In genomic region chr7:27601628-27602027, GRCm38 (mm10) we compare ENCODE assay signal across 12 mouse cellular contexts. TPM values are rescaled to one million over a fixed set of nuclear protein-coding genes. Genes with fewer than 3 reads are reported as not detected.
DNase-seq lines count a peak whose midpoint lies in the region; ATAC-seq and TF ChIP-seq lines count a peak whose summit lies in the region.
"Had no signal": no experiment of that assay in that cellular context is flagged by ENCODE, and none has a peak within 500 bp of the region (broad histone marks: within the 10 kb centered on the region; RNA-seq: fewer than 3 reads in every experiment).

No protein-coding gene starts in this region.

- intact Hi-C loops in left cerebral cortex, adult 2 months (cut with DNase I) = loop anchor here (1.0 to 5.0 kb wide), 3 partner anchors 9 to 86 kb away; partner anchors contain the start of gene Zfp607b

- H3K27me3 ChIP-seq in heart, embryonic 10.5 days (ENCODE audit: insufficient read depth, poor library complexity, severe bottlenecking) = no peaks in the 10 kb centered on the region
- H3K27me3 ChIP-seq in stomach, embryonic 16.5 days (ENCODE audit: control insufficient read depth, insufficient read depth, low read length) = no peaks in the 10 kb centered on the region
- H3K27me3 ChIP-seq in stomach, postnatal 0 days (ENCODE audit: control insufficient read depth, insufficient read depth, low read length) = no peaks in the 10 kb centered on the region
- H3K27me3 ChIP-seq: CH12.LX; intestine, embryonic 15.5 days had no signal

- H3K4me2 ChIP-seq in stomach, embryonic 16.5 days (ENCODE audit: low read depth, low read length) = no peak overlapping the region
- no peak overlapping the region for H3K4me2 ChIP-seq in stomach, postnatal 0 days (replicated peaks; ENCODE audit: low read depth)
- H3K4me2 ChIP-seq: intestine, embryonic 15.5 days; liver, embryonic 11.5 days had no signal

- H3K9me3 ChIP-seq in heart, embryonic 10.5 days = no peaks in the 10 kb centered on the region
- no peaks in the 10 kb centered on the region for H3K9me3 ChIP-seq in stomach, embryonic 16.5 days (replicated peaks; ENCODE audit: control insufficient read depth, low read length)
- no peaks in the 10 kb centered on the region for H3K9me3 ChIP-seq in stomach, postnatal 0 days (ENCODE audit: control insufficient read depth, low read length)
- H3K9me3 ChIP-seq: intestine, embryonic 15.5 days had no signal

- no peak for ATAC-seq in stomach, embryonic 16.5 days (ENCODE audit: insufficient read depth, low FRiP score)
- ATAC-seq in stomach, postnatal 0 days (ENCODE audit: low FRiP score, low TSS enrichment) = no peak
- ATAC-seq: intestine, embryonic 15.5 days had no signal

- DNase-seq in heart, embryonic 10.5 days (ENCODE audit: low spot score) = no peak
- DNase-seq in heart, adult 8-10 months (ENCODE audit: low spot score) = no peak
- no peak for DNase-seq in stomach, postnatal 0 days (ENCODE audit: low spot score)
- peak; percentile 61 to 66 for DNase-seq in left cerebral cortex, adult 2 months (ENCODE audit: extremely low spot score in 1 of 2, low spot score in 2 of 2)
- DNase-seq in telencephalon, adult 2 months (ENCODE audit: low read depth, low spot score) = peak; percentile 97
- no peak for DNase-seq in embryo, embryonic 11 days
- no peak for DNase-seq in urinary bladder, adult 2 months (ENCODE audit: low spot score)

- H3K4me1 ChIP-seq in heart, embryonic 10.5 days = peaks cover 90% of the 10 kb centered on the region
- peaks cover 48% of the 10 kb centered on the region for H3K4me1 ChIP-seq in stomach, embryonic 16.5 days (ENCODE audit: control insufficient read depth, insufficient read depth, low read length)
- peaks cover 5% of the 10 kb centered on the region for H3K4me1 ChIP-seq in stomach, postnatal 0 days (replicated peaks; ENCODE audit: control insufficient read depth, insufficient read depth)

- 53% methylated on average over 4 of the region's 4 CpGs for WGBS in heart, embryonic 10.5 days
- WGBS in stomach, embryonic 16.5 days = 51% methylated on average over 4 of the region's 4 CpGs
- 53% methylated on average over 4 of the region's 4 CpGs for WGBS in stomach, postnatal 0 days

- H3K27ac ChIP-seq in heart, embryonic 10.5 days = peak overlapping the region; percentile 24; the same call in 1 of the 2 replicates
- no peak overlapping the region for H3K27ac ChIP-seq in stomach, embryonic 16.5 days (ENCODE audit: low read length)
- H3K27ac ChIP-seq in stomach, postnatal 0 days (replicated peaks) = no peak overlapping the region
- peak overlapping the region; percentile 87 for H3K27ac ChIP-seq in left cerebral cortex, adult 2 months
- H3K27ac ChIP-seq: intestine, embryonic 15.5 days had no signal

- TF ChIP-seq CTCF in stomach, postnatal 0 days (IDR thresholded peaks at IDR 0.05; ENCODE audit: low read depth) = no peak
- no peak for TF ChIP-seq CTCF in left cerebral cortex, adult 2 months (IDR thresholded peaks at IDR 0.05)

- no peak for TF ChIP-seq EP300 in stomach, postnatal 0 days (optimal IDR thresholded peaks at IDR 0.05)

- H3K4me3 ChIP-seq in heart, embryonic 10.5 days = no peak overlapping the region
- H3K4me3 ChIP-seq in stomach, embryonic 16.5 days (replicated peaks; ENCODE audit: low read length) = no peak overlapping the region
- H3K4me3 ChIP-seq in stomach, postnatal 0 days (ENCODE audit: low read depth, low read length) = no peak overlapping the region
- no peak overlapping the region for H3K4me3 ChIP-seq in left cerebral cortex, adult 2 months
- H3K4me3 ChIP-seq: intestine, embryonic 15.5 days had no signal

- no peaks in the 10 kb centered on the region for H3K36me3 ChIP-seq in heart, embryonic 10.5 days
- no peaks in the 10 kb centered on the region for H3K36me3 ChIP-seq in stomach, embryonic 16.5 days (ENCODE audit: control insufficient read depth, insufficient read depth, low read length)
- no peaks in the 10 kb centered on the region; the same call in 1 of the 2 replicates for H3K36me3 ChIP-seq in stomach, postnatal 0 days (ENCODE audit: control insufficient read depth, insufficient read depth, low read length)
- H3K36me3 ChIP-seq: intestine, embryonic 15.5 days had no signal

- peak overlapping the region; percentile 1; the same call in 1 of the 2 replicates for H3K9ac ChIP-seq in stomach, embryonic 16.5 days (ENCODE audit: low read length)
- no peak overlapping the region for H3K9ac ChIP-seq in stomach, postnatal 0 days (ENCODE audit: low read length)
- H3K9ac ChIP-seq: intestine, embryonic 15.5 days had no signal

RNA-seq across cellular contexts. Expression of gene Akt2, which starts 10.3 kb away (rescaled TPM):
- 94.8 and 106 TPM in 2 replicates for polyA plus RNA-seq in heart, embryonic 10.5 days (2016; fragmentation: Nextera tagmentation; extraction: Ambion mirVana)
- 100 to 1,000 TPM; 169 to 227 (median 202) TPM for total RNA-seq in heart, adult 8-10 months (2022)
- 79.0 and 84.6 TPM in 2 replicates for polyA plus RNA-seq in stomach, embryonic 16.5 days (2015; fragmentation: Nextera tagmentation; extraction: Ambion mirVana)
- polyA plus RNA-seq in stomach, postnatal 0 days (2015; fragmentation: Nextera tagmentation; extraction: Ambion mirVana) = 42.6 and 46.5 TPM in 2 replicates
- 100 to 1,000 TPM; 115 to 116 TPM for total RNA-seq in left cerebral cortex, adult 2 months (2021)
- polyA plus RNA-seq in urinary bladder, adult 2 months (2012; rRNA removed) = 78.4 and 96.7 TPM in 2 replicates

RNA-seq across cellular contexts. Expression of gene 2310022A10Rik, which starts 48.6 kb away (rescaled TPM):
- 36.3 and 37.4 TPM in 2 replicates for polyA plus RNA-seq in heart, embryonic 10.5 days (2016; fragmentation: Nextera tagmentation; extraction: Ambion mirVana)
- 10 to 100 TPM; 67.6 to 72.3 (median 70.8) TPM for total RNA-seq in heart, adult 8-10 months (2022)
- 23.0 and 25.6 TPM in 2 replicates for polyA plus RNA-seq in stomach, embryonic 16.5 days (2015; fragmentation: Nextera tagmentation; extraction: Ambion mirVana)
- 11.4 TPM in 2 replicates for polyA plus RNA-seq in stomach, postnatal 0 days (2015; fragmentation: Nextera tagmentation; extraction: Ambion mirVana)
- total RNA-seq in left cerebral cortex, adult 2 months (2021) = 10 to 100 TPM; 25.9 to 27.1 TPM
- 16.7 and 17.1 TPM in 2 replicates for polyA plus RNA-seq in urinary bladder, adult 2 months (2012; rRNA removed)

RNA-seq across cellular contexts. Expression of gene Pld3, which starts 48.6 kb away (rescaled TPM):
- 54.1 and 55.6 TPM in 2 replicates for polyA plus RNA-seq in heart, embryonic 10.5 days (2016; fragmentation: Nextera tagmentation; extraction: Ambion mirVana)
- total RNA-seq in heart, adult 8-10 months (2022) = 10 to 100 TPM; 26.8 to 33.5 (median 30.5) TPM
- 93.5 and 107 TPM in 2 replicates for polyA plus RNA-seq in stomach, embryonic 16.5 days (2015; fragmentation: Nextera tagmentation; extraction: Ambion mirVana)
- 117 and 128 TPM in 2 replicates for polyA plus RNA-seq in stomach, postnatal 0 days (2015; fragmentation: Nextera tagmentation; extraction: Ambion mirVana)
- 100 to 1,000 TPM; 746 to 788 TPM for total RNA-seq in left cerebral cortex, adult 2 months (2021)
- polyA plus RNA-seq in urinary bladder, adult 2 months (2012; rRNA removed) = 85.8 and 97.5 TPM in 2 replicates

RNA-seq across cellular contexts. Expression of gene Ttc9b, which starts 52.1 kb away (rescaled TPM):
- not detected in 2 replicates for polyA plus RNA-seq in heart, embryonic 10.5 days (2016; fragmentation: Nextera tagmentation; extraction: Ambion mirVana)
- not detected for total RNA-seq in heart, adult 8-10 months (2022)
- polyA plus RNA-seq in stomach, embryonic 16.5 days (2015; fragmentation: Nextera tagmentation; extraction: Ambion mirVana) = 0.94 and 1.3 TPM in 2 replicates
- 1.4 and 1.6 TPM in 2 replicates for polyA plus RNA-seq in stomach, postnatal 0 days (2015; fragmentation: Nextera tagmentation; extraction: Ambion mirVana)
- total RNA-seq in left cerebral cortex, adult 2 months (2021) = 100 to 1,000 TPM in 1 of 2 experiments, 10 to 100 TPM in 1; 99.1 to 101 TPM
- polyA plus RNA-seq in urinary bladder, adult 2 months (2012; rRNA removed) = 0.04 TPM in 1 of 2 replicates, not detected in the other
- total RNA-seq: CH12.LX had no signal
- polyA plus RNA-seq: gonadal fat pad, adult 2 months; liver, embryonic 11.5 days had no signal

Comparison
In these comparisons a context has a peak if more than half of its experiments do, and no peak if none do; other contexts are left out.
1. DNase-seq: peak in left cerebral cortex, adult 2 months (2 of 2) and telencephalon, adult 2 months (single experiment); none in heart, embryonic 10.5 days (single experiment), heart, adult 8-10 months (single experiment), stomach, postnatal 0 days (single experiment), embryo, embryonic 11 days (single experiment) and urinary bladder, adult 2 months (single experiment).
2. H3K27ac ChIP-seq: peak in heart, embryonic 10.5 days (single experiment) and left cerebral cortex, adult 2 months (single experiment); none in stomach, embryonic 16.5 days (single experiment) and stomach, postnatal 0 days (single experiment).